Mouse (Mus musculus) embryonic facial prominence, embryonic 15.5 days (tissue): ENCODE measurements around the gene Mettl16. TPM values are rescaled to one million over a fixed set of nuclear protein-coding genes. Genes with fewer than 3 reads are reported as not detected.

ENCODE experiments used
- ATAC-seq: fragments of 200-750 bp; cut with Nextera tagmentation; 2 replicates; pipeline ENCODE4 v1.8.0; 2017; ENCODE audit warnings: low read depth, moderate TSS enrichment; ENCODE audit not compliant: insufficient number of reproducible peaks, low FRiP score, low TSS enrichment
- H3K27ac ChIP-seq: fragments of 300-500 bp; sonication (generic); replicated peaks from 2 replicates; pipeline ENCODE4 v1.5.1; 2015; ENCODE audit warnings: mild to moderate bottlenecking, inconsistent platforms
- H3K27me3 ChIP-seq: fragments of 300-500 bp; sonication (generic); 2 replicates; pipeline ENCODE4 v1.6.1; 2015; ENCODE audit warnings: inconsistent platforms
- H3K36me3 ChIP-seq: fragments of 300-500 bp; sonication (generic); 2 replicates; pipeline ENCODE4 v1.6.1; 2015; ENCODE audit warnings: mild to moderate bottlenecking, inconsistent platforms
- H3K4me1 ChIP-seq: fragments of 300-500 bp; sonication (generic); 2 replicates; pipeline ENCODE4 v1.6.1; 2015; ENCODE audit warnings: inconsistent platforms
- H3K4me2 ChIP-seq: fragments of 300-500 bp; sonication (generic); replicated peaks from 2 replicates; pipeline ENCODE4 v1.6.1; 2015; ENCODE audit warnings: mild to moderate bottlenecking, inconsistent platforms
- H3K4me3 ChIP-seq: fragments of 300-500 bp; sonication (generic); replicated peaks from 2 replicates; pipeline ENCODE4 v1.5.1; 2015; ENCODE audit warnings: mild to moderate bottlenecking, inconsistent platforms
- H3K9ac ChIP-seq: fragments of 300-500 bp; sonication (generic); 2 replicates; pipeline ENCODE4 v1.6.1; 2015; ENCODE audit warnings: inconsistent platforms
- H3K9me3 ChIP-seq: fragments of 300-500 bp; sonication (generic); replicated peaks from 2 replicates; pipeline ENCODE4 v1.6.1; 2016; ENCODE audit warnings: inconsistent platforms
- WGBS: fragments of 180-500 bp; shearing (Covaris S2); methylation state at CpG from one replicate; pipeline ENCODE4 v1.1.7; 2015; 5-methylcytosine and 5-hydroxymethylcytosine counted together
- polyA plus RNA-seq: library from polyadenylated mRNA; unstranded; fragments of >200 nt; fragmentation: Nextera tagmentation; extraction: Ambion mirVana; gene quantifications from 2 replicates; pipeline ENCODE4 v1.2.1, GENCODE M21; 2015

Mettl16 gene
- polyA plus RNA-seq, 1 experiment from 2014 or later, result 45.8 TPM

DNA sequence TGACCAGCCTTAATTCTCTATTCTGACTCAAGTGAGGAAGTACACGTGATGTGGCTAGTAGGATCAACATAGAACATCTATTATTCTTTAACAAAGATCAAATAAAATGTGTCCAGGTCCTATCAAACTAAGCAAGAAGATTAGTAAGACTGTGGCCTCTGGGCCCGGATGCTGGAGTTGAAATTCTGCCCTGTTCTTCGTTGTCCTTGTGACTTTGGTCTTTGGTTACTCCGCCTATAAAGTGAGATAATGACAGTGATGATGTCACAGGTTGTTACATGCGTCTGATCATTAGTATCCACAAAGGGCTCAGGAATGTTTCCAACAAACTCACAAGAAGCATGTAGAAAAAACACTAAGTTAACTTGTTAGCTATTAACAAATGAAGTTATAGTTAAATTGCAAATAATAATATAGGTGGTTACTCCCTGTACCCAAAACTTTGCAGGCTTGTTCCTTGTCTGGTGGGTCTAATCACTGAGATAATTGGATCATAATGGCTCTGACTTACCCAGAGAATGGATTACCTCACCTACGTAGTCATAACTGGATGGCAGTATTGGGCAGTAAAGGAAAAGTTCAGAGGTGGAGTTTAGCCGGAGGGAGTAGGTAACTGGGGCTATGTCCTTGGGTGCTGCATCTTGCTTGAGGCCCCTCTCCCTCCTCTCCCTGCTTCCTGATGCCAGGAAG lies 19.8 kb upstream of the Mettl16 start:
- no peak overlapping the region for H3K27ac ChIP-seq
- no peak overlapping the region for H3K9ac ChIP-seq
- H3K9me3 ChIP-seq, result no peaks in the 10 kb centered on the region
- no peaks in the 10 kb centered on the region for H3K27me3 ChIP-seq
- 80% methylated on average over 7 of the region's 7 CpGs for WGBS
- H3K4me2 ChIP-seq, result no peak overlapping the region
- H3K4me1 ChIP-seq, result no peaks in the 10 kb centered on the region
- H3K36me3 ChIP-seq, result no peaks in the 10 kb centered on the region
- no peak for ATAC-seq
- no peak overlapping the region for H3K4me3 ChIP-seq

GRCm38 (mm10) chr11:74751352-74752066 lies 19.1 kb upstream of the Mettl16 start:
- 63% methylated on average over 9 of the region's 9 CpGs for WGBS
- H3K36me3 ChIP-seq, result no peaks in the 10 kb centered on the region
- H3K4me3 ChIP-seq, result no peak overlapping the region
- H3K4me2 ChIP-seq, result no peak overlapping the region
- H3K9ac ChIP-seq, result no peak overlapping the region
- H3K4me1 ChIP-seq, result no peaks in the 10 kb centered on the region
- ATAC-seq, result no peak
- H3K27ac ChIP-seq, result no peak overlapping the region
- H3K9me3 ChIP-seq, result no peaks in the 10 kb centered on the region
- H3K27me3 ChIP-seq, result no peaks in the 10 kb centered on the region

- H3K36me3 ChIP-seq, result no peaks in the 10 kb centered on the region
- 75% methylated on average over 2 of the region's 2 CpGs for WGBS
- H3K27me3 ChIP-seq, result no peaks in the 10 kb centered on the region
- no peak overlapping the region for H3K4me3 ChIP-seq
- H3K4me2 ChIP-seq, result no peak overlapping the region
- H3K9me3 ChIP-seq, result no peaks in the 10 kb centered on the region
- H3K9ac ChIP-seq, result no peak overlapping the region
- H3K4me1 ChIP-seq, result no peaks in the 10 kb centered on the region
- H3K27ac ChIP-seq, result no peak overlapping the region
- ATAC-seq, result no peak
Measured at GRCm38 (mm10) chr11:74756631-74757030, 14.0 kb upstream of the Mettl16 start.

- no peak overlapping the region for H3K4me3 ChIP-seq
- H3K27me3 ChIP-seq, result no peaks in the 10 kb centered on the region
- no peak overlapping the region for H3K4me2 ChIP-seq
- H3K9me3 ChIP-seq, result no peaks in the 10 kb centered on the region
- no peak overlapping the region for H3K9ac ChIP-seq
- no peaks in the 10 kb centered on the region for H3K4me1 ChIP-seq
- no peak for ATAC-seq
- H3K36me3 ChIP-seq, result no peaks in the 10 kb centered on the region
- no peak overlapping the region for H3K27ac ChIP-seq
- WGBS, result 65% methylated on average over 12 of the region's 12 CpGs
Measured at GRCm38 (mm10) chr11:74761011-74761705, 9.5 kb upstream of the Mettl16 start.

GRCm38 (mm10) chr11:74763960-74764625 lies 6.5 kb upstream of the Mettl16 start:
- ATAC-seq, result no peak
- Histone ChIP-seq H3K4me2 (no peak overlapping the region), H3K4me3 (no peak overlapping the region), H3K36me3 (no peaks in the 10 kb centered on the region), H3K9me3 (no peaks in the 10 kb centered on the region), H3K27me3 (no peaks in the 10 kb centered on the region), H3K9ac (no peak overlapping the region), H3K27ac (no peak overlapping the region), H3K4me1 (no peaks in the 10 kb centered on the region)
- 71% methylated on average over 10 of the region's 10 CpGs for WGBS

- 86% methylated on average over 4 of the region's 4 CpGs for WGBS
- no peak for ATAC-seq
- no peak overlapping the region for H3K4me2 ChIP-seq
- no peaks in the 10 kb centered on the region for H3K36me3 ChIP-seq
- H3K9ac ChIP-seq, result no peak overlapping the region
- H3K4me3 ChIP-seq, result no peak overlapping the region
- peaks cover 20% of the 10 kb centered on the region for H3K4me1 ChIP-seq
- no peaks in the 10 kb centered on the region for H3K27me3 ChIP-seq
- no peak overlapping the region for H3K27ac ChIP-seq
- H3K9me3 ChIP-seq, result no peaks in the 10 kb centered on the region
Measured at GRCm38 (mm10) chr11:74767469-74767868, 3.2 kb upstream of the Mettl16 start.

DNA sequence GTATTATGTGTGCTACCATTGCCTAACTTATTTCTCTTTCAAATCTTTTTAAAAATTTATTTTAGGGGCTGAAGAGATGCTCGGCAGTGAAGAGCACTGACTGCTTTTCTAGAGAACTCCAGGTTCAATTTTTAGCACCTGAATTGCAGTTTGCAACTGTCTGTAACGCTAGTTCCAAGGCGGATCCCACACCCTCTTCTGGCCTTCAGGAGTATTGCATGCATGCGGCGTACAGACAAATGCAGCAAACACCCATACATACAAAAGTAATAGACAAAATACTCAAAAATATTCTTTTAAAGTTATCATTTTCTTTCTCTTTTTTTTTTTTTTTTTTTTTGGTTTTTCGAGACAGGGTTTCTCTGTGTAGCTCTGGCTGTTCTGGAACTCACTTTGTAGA lies 2.6 kb upstream of the Mettl16 start:
- Histone ChIP-seq H3K9ac (no peak overlapping the region), H3K36me3 (no peaks in the 10 kb centered on the region), H3K4me1 (peaks cover 21% of the 10 kb centered on the region), H3K4me3 (no peak overlapping the region), H3K9me3 (no peaks in the 10 kb centered on the region), H3K27me3 (no peaks in the 10 kb centered on the region), H3K4me2 (no peak overlapping the region), H3K27ac (no peak overlapping the region)
- WGBS, result 33% methylated on average over 6 of the region's 6 CpGs
- ATAC-seq, result no peak

DNA sequence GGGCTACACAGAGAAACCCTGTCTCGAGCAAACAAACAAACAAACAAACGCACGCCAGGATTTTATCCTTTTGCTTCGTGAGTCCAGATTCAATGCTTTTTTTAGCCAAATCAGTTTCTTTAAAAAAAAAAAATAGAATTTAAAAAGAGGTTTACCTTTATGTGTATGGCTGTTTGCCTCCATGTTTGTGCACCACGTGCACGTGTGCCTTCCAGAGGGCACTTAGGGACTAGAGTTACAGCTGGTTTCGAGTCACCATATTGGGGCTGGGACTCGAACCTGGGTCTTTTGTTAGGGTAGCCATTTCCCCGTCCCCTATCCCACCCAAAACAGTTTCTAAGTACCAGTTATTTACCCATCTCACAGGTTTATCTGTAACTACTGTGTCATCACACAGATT lies 593 bp upstream of the Mettl16 start:
- H3K27ac ChIP-seq, result peak overlapping the region; percentile 97
- 74% methylated on average over 9 of the region's 9 CpGs for WGBS
- H3K4me1 ChIP-seq, result peaks cover 21% of the 10 kb centered on the region
- H3K9ac ChIP-seq, result 0 out of 2 replicates have a peak overlapping the region, but pooled peaks have one; percentile 50
- H3K36me3 ChIP-seq, result peaks cover 13% of the 10 kb centered on the region
- peak overlapping the region; percentile 73 for H3K4me2 ChIP-seq
- no peaks in the 10 kb centered on the region for H3K27me3 ChIP-seq
- H3K9me3 ChIP-seq, result no peaks in the 10 kb centered on the region
- ATAC-seq, result no peak
- peak overlapping the region; percentile 93 for H3K4me3 ChIP-seq

DNA sequence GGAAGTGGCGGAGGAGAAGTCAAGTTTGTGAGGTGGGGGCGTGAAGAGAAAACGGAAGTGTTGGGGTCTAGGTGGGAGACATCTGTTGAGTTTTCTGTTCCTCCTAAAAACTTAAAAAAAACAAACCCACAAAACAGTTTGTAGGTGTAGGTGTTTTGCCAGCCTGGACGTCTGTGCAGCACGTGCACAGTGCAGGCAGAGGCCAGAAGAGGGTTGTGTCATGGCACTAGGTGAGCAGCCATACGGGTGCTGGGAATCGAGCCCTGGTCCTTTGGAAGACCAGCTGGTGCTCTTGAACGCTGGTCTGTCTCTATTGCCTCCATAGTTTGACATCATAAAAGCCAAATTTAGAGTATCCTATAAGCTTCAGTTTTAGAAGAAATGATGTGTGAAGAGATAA lies 604 bp downstream of the Mettl16 start:
- Histone ChIP-seq H3K9ac (peak overlapping the region; percentile 82), H3K4me1 (peaks cover 21% of the 10 kb centered on the region), H3K4me3 (peak overlapping the region; percentile 93), H3K27ac (peak overlapping the region; percentile 97), H3K36me3 (peaks cover 25% of the 10 kb centered on the region), H3K27me3 (no peaks in the 10 kb centered on the region), H3K4me2 (peak overlapping the region; percentile 79), H3K9me3 (no peaks in the 10 kb centered on the region)
- no peak for ATAC-seq
- 13% methylated on average over 8 of the region's 8 CpGs for WGBS

DNA sequence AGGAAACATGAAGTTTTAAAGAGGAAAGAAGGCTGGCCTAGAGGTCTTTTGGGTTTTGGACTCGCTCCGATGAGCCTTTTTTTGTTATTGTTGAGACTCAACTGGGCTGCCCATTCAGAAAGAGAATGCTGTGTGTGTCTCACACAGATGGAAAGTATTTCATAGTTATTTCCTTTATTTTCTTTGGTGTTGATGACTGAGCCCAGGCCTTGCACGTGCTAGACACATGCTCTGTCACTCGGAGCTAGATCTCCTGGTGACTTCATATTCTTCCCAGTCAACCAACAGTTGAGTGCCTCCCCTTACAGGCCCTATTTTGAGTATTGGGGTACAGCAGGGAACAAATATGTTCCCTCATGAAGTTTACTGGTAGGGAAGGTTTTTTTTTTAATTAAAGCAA lies 1.0 kb downstream of the Mettl16 start:
- Histone ChIP-seq H3K27me3 (no peaks in the 10 kb centered on the region), H3K27ac (peak overlapping the region; percentile 97; the same call in 1 of the 2 replicates), H3K4me2 (peak overlapping the region; percentile 79), H3K4me3 (peak overlapping the region; percentile 93), H3K9ac (no peak overlapping the region), H3K4me1 (peaks cover 21% of the 10 kb centered on the region), H3K36me3 (peaks cover 26% of the 10 kb centered on the region), H3K9me3 (no peaks in the 10 kb centered on the region)
- WGBS, result 51% methylated on average over 4 of the region's 4 CpGs
- ATAC-seq, result no peak

DNA sequence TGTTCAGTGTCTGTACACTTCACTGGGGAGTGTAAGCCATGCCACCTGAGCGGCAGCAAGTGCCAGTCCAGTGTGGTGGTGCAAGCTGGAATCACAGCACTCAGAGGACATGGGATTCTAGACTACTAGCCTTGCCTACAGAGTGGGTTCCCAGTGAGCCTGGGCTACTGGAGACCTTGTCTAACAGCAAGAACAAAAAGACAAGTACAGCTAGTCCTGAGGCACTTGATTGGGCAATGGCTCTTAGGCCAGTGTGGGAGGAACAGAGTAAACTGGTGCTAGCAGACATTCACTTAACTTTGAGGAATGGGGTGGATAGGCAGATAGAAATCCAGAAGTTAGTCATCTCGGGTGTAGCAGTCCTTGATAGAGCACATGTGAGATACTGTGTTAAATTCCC lies 1.8 kb downstream of the Mettl16 start:
- ATAC-seq, result no peak
- Histone ChIP-seq H3K27ac (no peak overlapping the region), H3K36me3 (peaks cover 30% of the 10 kb centered on the region), H3K9me3 (no peaks in the 10 kb centered on the region), H3K4me3 (no peak overlapping the region), H3K4me1 (peaks cover 21% of the 10 kb centered on the region), H3K27me3 (no peaks in the 10 kb centered on the region), H3K9ac (no peak overlapping the region), H3K4me2 (no peak overlapping the region)
- 93% methylated on average over 2 of the region's 2 CpGs for WGBS
